11 mouse cellular contexts compared by ENCODE assay signal in genomic region chr8:92064175-92064821, GRCm38 (mm10).
DNase-seq lines count a peak whose midpoint lies in the region; ATAC-seq and TF ChIP-seq lines count a peak whose summit lies in the region.
"Had no signal": no experiment of that assay in that cellular context is flagged by ENCODE, and none has a peak within 500 bp of the region (broad histone marks: within the 10 kb centered on the region; RNA-seq: fewer than 3 reads in every experiment).

No protein-coding gene starts in this region.

- ATAC-seq in embryonic facial prominence, embryonic 11.5 days (replicated peaks; ENCODE audit: insufficient number of reproducible peaks, low FRiP score, low TSS enrichment, low read depth) = 0 out of 2 replicates have a peak, but pooled peaks have one; percentile 67
- ATAC-seq in hindbrain, embryonic 12.5 days (ENCODE audit: low FRiP score) = peak; percentile 65
- ATAC-seq in neural tube, embryonic 12.5 days (ENCODE audit: low FRiP score, low read depth) = no peak

- H3K9ac ChIP-seq in embryonic facial prominence, embryonic 11.5 days (replicated peaks; ENCODE audit: low read length) = no peak overlapping the region
- H3K9ac ChIP-seq in hindbrain, embryonic 12.5 days = no peak overlapping the region
- H3K9ac ChIP-seq in neural tube, embryonic 12.5 days = no peak overlapping the region
- H3K9ac ChIP-seq: heart, embryonic 13.5 days had no signal

- intact Hi-C loops in left cerebral cortex, postnatal 4 days (cut with DNase I) = no loop called here
- intact Hi-C loops in left cerebral cortex, adult 2 months (cut with DNase I) = no loop called here

- no peak overlapping the region for H3K4me2 ChIP-seq in embryonic facial prominence, embryonic 11.5 days (ENCODE audit: low read depth, low read length)
- H3K4me2 ChIP-seq in hindbrain, embryonic 12.5 days (replicated peaks) = 0 out of 2 replicates have a peak overlapping the region, but pooled peaks have one; percentile 1
- 0 out of 2 replicates have a peak overlapping the region, but pooled peaks have one; percentile 12 for H3K4me2 ChIP-seq in neural tube, embryonic 12.5 days (replicated peaks)
- H3K4me2 ChIP-seq: heart, embryonic 13.5 days had no signal

- no peaks in the 10 kb centered on the region for H3K4me1 ChIP-seq in embryonic facial prominence, embryonic 11.5 days (ENCODE audit: control insufficient read depth, insufficient read depth, low read length)
- peaks cover 29% of the 10 kb centered on the region for H3K4me1 ChIP-seq in hindbrain, embryonic 12.5 days
- H3K4me1 ChIP-seq in neural tube, embryonic 12.5 days = peaks cover 26% of the 10 kb centered on the region

- TF ChIP-seq CTCF in left cerebral cortex, adult 2 months (IDR thresholded peaks at IDR 0.05) = no peak

- H3K27me3 ChIP-seq in embryonic facial prominence, embryonic 11.5 days (ENCODE audit: control insufficient read depth, insufficient read depth, low read length) = no peaks in the 10 kb centered on the region
- peaks cover 16% of the 10 kb centered on the region for H3K27me3 ChIP-seq in hindbrain, embryonic 12.5 days
- H3K27me3 ChIP-seq in neural tube, embryonic 12.5 days (replicated peaks) = no peaks in the 10 kb centered on the region; the same call in 1 of the 2 replicates

- H3K4me3 ChIP-seq in embryonic facial prominence, embryonic 11.5 days (ENCODE audit: low read depth, low read length) = no peak overlapping the region
- H3K4me3 ChIP-seq in hindbrain, embryonic 12.5 days = no peak overlapping the region
- no peak overlapping the region for H3K4me3 ChIP-seq in neural tube, embryonic 12.5 days
- no peak overlapping the region for H3K4me3 ChIP-seq in left cerebral cortex, adult 2 months
- H3K4me3 ChIP-seq: heart, embryonic 13.5 days had no signal

- H3K36me3 ChIP-seq in embryonic facial prominence, embryonic 11.5 days (replicated peaks; ENCODE audit: control insufficient read depth, insufficient read depth, low read depth, low read length) = no peaks in the 10 kb centered on the region
- H3K36me3 ChIP-seq in hindbrain, embryonic 12.5 days = no peaks in the 10 kb centered on the region
- H3K36me3 ChIP-seq in neural tube, embryonic 12.5 days = no peaks in the 10 kb centered on the region
- H3K36me3 ChIP-seq: heart, embryonic 13.5 days had no signal

- H3K9me3 ChIP-seq in embryonic facial prominence, embryonic 11.5 days (replicated peaks; ENCODE audit: control insufficient read depth, low read length) = no peaks in the 10 kb centered on the region
- H3K9me3 ChIP-seq in hindbrain, embryonic 12.5 days (replicated peaks) = no peaks in the 10 kb centered on the region
- no peaks in the 10 kb centered on the region for H3K9me3 ChIP-seq in neural tube, embryonic 12.5 days
- H3K9me3 ChIP-seq: heart, embryonic 13.5 days had no signal

- peak; percentile 60 for DNase-seq in left cerebral cortex, postnatal 4 days
- DNase-seq in left cerebral cortex, adult 18-20 months (ENCODE audit: low spot score in 2 of 2) = no peak
- peak; percentile 25 for DNase-seq in embryonic facial prominence, embryonic 11.5 days (ENCODE audit: low spot score)
- DNase-seq in spleen, postnatal 4 days (ENCODE audit: low spot score in 2 of 2) = no peak
- no peak for DNase-seq in left cerebral cortex, adult 2 months (ENCODE audit: extremely low spot score in 1 of 2, low spot score in 2 of 2)
- DNase-seq: adrenal gland, adult 2 months; gastrocnemius, postnatal 25 days had no signal

- 12% methylated on average over 9 of the region's 9 CpGs for WGBS in embryonic facial prominence, embryonic 11.5 days
- WGBS in hindbrain, embryonic 12.5 days = 3% methylated on average over 9 of the region's 9 CpGs
- 5% methylated on average over 9 of the region's 9 CpGs for WGBS in neural tube, embryonic 12.5 days

- no peak overlapping the region for H3K27ac ChIP-seq in embryonic facial prominence, embryonic 11.5 days (replicated peaks; ENCODE audit: low read depth, low read length)
- 0 out of 2 replicates have a peak overlapping the region, but pooled peaks have one; percentile 17 for H3K27ac ChIP-seq in hindbrain, embryonic 12.5 days
- H3K27ac ChIP-seq in neural tube, embryonic 12.5 days = no peak overlapping the region
- H3K27ac ChIP-seq in left cerebral cortex, adult 2 months = no peak overlapping the region
- H3K27ac ChIP-seq: heart, embryonic 13.5 days; macrophage had no signal

Comparison
In these comparisons a context has a peak if more than half of its experiments do, and no peak if none do; other contexts are left out.
1. DNase-seq: peak in left cerebral cortex, postnatal 4 days (single experiment) and embryonic facial prominence, embryonic 11.5 days (single experiment); none in left cerebral cortex, adult 18-20 months (0 of 2), spleen, postnatal 4 days (0 of 2) and left cerebral cortex, adult 2 months (0 of 2).